Mouse (Mus musculus) adrenal gland, adult (tissue): ENCODE measurements at regions not wholly inside any gene's neighbourhood (a gene's known extent, or its start where the extent isn't known, plus 50 kb on each side); places are given as distances from the start of the nearest gene placed in this dataset.

ENCODE experiments used
- DNase-seq, 2 experiments: peaks; one replicate each; pipeline ENCODE4 v3.0.0; 2022 to 2023; ENCODE audit warnings: low spot score in 1 of 2; ENCODE audit not compliant: inconsistent age in 2 of 2

DNA sequence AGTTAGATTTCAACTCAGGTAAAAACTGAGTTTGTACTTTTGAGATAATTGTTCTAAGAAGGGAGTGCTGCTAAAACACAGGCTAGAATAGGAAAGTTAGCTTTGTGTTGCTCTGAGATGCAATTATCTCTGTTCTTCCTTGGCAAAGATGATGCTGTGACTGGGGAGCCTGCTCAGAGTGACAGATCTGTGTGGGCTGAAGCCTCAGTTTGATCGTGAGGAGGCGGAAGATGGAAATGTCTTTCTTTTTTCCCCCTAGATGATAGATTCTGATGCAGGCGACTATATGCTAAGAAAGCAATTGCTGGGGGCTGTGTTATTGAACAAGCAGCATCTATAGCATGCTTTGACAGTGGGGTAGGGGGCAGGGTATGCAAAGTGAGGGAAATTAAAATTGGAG lies 156.7 kb upstream of the Cypt15 start:
- DNase-seq, result peak in 1 of 2 experiments; percentile 7

DNA sequence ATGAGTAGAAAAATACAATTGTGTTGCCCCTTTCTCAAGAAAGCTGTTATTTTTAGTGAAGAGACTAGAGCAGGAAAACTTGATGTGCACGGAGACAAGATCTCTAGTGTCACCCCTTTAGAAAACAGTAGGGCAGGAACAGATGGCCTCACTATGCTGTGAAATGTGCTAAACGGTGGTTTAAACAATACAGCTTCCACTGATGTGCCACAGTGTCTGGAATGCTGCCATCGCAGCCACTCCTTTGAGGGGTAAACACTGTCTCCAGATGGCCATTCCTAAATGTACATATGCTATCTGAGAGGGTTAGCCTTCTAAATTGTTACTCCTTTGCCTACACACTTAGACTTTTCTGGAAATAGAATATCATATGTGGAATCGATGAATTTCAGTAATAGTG lies 116.4 kb upstream of the Cypt15 start:
- DNase-seq, result no peak

DNA sequence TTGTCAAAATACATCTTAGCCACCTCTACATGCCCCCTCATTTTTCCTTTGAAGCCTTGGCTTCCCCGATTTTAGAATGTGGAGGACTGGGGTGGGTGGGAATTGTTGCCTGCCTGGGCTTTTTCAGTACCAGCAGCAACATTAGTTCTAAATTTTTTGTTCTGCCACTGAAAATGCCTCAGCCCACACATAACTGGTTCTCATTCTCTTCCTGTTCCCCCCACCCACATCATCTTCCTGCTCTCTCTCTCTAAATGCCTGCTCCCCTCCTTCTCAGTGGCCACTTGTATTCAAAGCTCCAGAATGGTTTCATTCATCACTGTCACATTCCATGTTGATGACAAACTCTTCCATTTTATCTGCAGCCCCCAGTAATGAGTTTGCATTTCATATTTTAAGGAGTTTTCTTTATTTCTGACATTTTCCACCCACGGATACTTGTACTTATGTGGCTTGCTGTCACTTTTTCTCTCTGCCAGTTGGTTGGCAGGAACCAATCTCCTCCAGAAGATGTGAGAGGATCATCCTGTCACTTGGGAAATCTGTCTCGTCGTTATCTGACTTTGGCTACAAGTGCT lies 95.8 kb upstream of the Cypt15 start:
- DNase-seq, result no peak
